ENCODE assay signal across 8 mouse cellular contexts in genomic region chr15:102670281-102670680, GRCm38 (mm10). TPM values are rescaled to one million over a fixed set of nuclear protein-coding genes. Genes with fewer than 3 reads are reported as not detected.
A peak's percentile ranks its signal among the peaks of the same experiment; 100 is the strongest.
DNase-seq lines count a peak whose midpoint lies in the region; ATAC-seq and TF ChIP-seq lines count a peak whose summit lies in the region.

No protein-coding gene starts in this region.

- in situ Hi-C loops in Patski (cut with MboI; ENCODE audit: low pct_unique_long_range_greater_than_20kb): no loop called here

- peak overlapping the region; percentile 97 for H3K9ac ChIP-seq in forebrain, embryonic 14.5 days (ENCODE audit: low read length)
- H3K9ac ChIP-seq in neural tube, embryonic 12.5 days: peak overlapping the region; percentile 94

- peak overlapping the region; percentile 100 for H3K27ac ChIP-seq in layer of hippocampus, adult 2 months
- peak overlapping the region; percentile 90 for H3K27ac ChIP-seq in forebrain, embryonic 14.5 days (ENCODE audit: low read depth, low read length)
- peak overlapping the region; percentile 100 for H3K27ac ChIP-seq in limb, embryonic 10.5 days
- H3K27ac ChIP-seq in neural tube, embryonic 12.5 days: peak overlapping the region; percentile 80; the same call in 1 of the 2 replicates

- POLR2A ChIA-PET in Patski (lab: Charles Lee): interaction anchor here (2.1 kb wide), 1 partner anchor 47 kb away, joined by 4 read pairs; no protein-coding TSS in a partner anchor

- CTCF ChIA-PET in Patski (lab: Charles Lee): interaction anchor here (0.7 to 2.4 kb wide), 8 partner anchors 13 to 508 kb away, joined by 3 to 9 read pairs (median 4); no protein-coding TSS in a partner anchor

- no peak for DNase-seq in layer of hippocampus, adult 2 months (ENCODE audit: low spot score in 2 of 2)
- no peak for DNase-seq in layer of hippocampus, adult 11-12 months (ENCODE audit: low spot score)
- peak; percentile 2 for DNase-seq in Patski (ENCODE audit: low read depth, low spot score)
- no peak for DNase-seq in forebrain, embryonic 14.5 days (ENCODE audit: low spot score)
- no peak for DNase-seq in limb, embryonic 10.5 days (ENCODE audit: low spot score)
- no peak for DNase-seq in layer of hippocampus, postnatal 36 days

- WGBS in forebrain, embryonic 14.5 days: 10% methylated on average over 6 of the region's 6 CpGs
- WGBS in limb, embryonic 10.5 days: 19% methylated on average over 6 of the region's 6 CpGs
- 10% methylated on average over 6 of the region's 6 CpGs for WGBS in neural tube, embryonic 12.5 days

- peak overlapping the region; percentile 96 for H3K4me2 ChIP-seq in forebrain, embryonic 14.5 days (ENCODE audit: low read length)
- peak overlapping the region; percentile 67 for H3K4me2 ChIP-seq in neural tube, embryonic 12.5 days (replicated peaks)

- H3K4me1 ChIP-seq in forebrain, embryonic 14.5 days (ENCODE audit: control insufficient read depth, insufficient read depth, low read length): peaks cover 22% of the 10 kb centered on the region
- H3K4me1 ChIP-seq in limb, embryonic 10.5 days: peaks cover 49% of the 10 kb centered on the region
- H3K4me1 ChIP-seq in neural tube, embryonic 12.5 days: peaks cover 33% of the 10 kb centered on the region

- H3K36me3 ChIP-seq in forebrain, embryonic 14.5 days (ENCODE audit: control insufficient read depth, insufficient read depth, low read length): peaks cover 28% of the 10 kb centered on the region
- peaks cover 41% of the 10 kb centered on the region for H3K36me3 ChIP-seq in limb, embryonic 10.5 days
- peaks cover 22% of the 10 kb centered on the region for H3K36me3 ChIP-seq in neural tube, embryonic 12.5 days

- no peak for TF ChIP-seq CTCF in layer of hippocampus, adult 2 months (conservative IDR thresholded peaks at IDR 0.05)
- no peak for TF ChIP-seq CTCF in Patski (IDR thresholded peaks at IDR 0.05)

- no peaks in the 10 kb centered on the region for H3K9me3 ChIP-seq in forebrain, embryonic 14.5 days (replicated peaks; ENCODE audit: control insufficient read depth, low read length)
- H3K9me3 ChIP-seq in limb, embryonic 10.5 days (replicated peaks): no peaks in the 10 kb centered on the region
- H3K9me3 ChIP-seq in neural tube, embryonic 12.5 days: no peaks in the 10 kb centered on the region

- no peaks in the 10 kb centered on the region for H3K27me3 ChIP-seq in Patski
- no peaks in the 10 kb centered on the region for H3K27me3 ChIP-seq in forebrain, embryonic 14.5 days (replicated peaks; ENCODE audit: control insufficient read depth, insufficient read depth, low read length)
- no peaks in the 10 kb centered on the region for H3K27me3 ChIP-seq in limb, embryonic 10.5 days (ENCODE audit: low read depth, poor library complexity, severe bottlenecking)
- no peaks in the 10 kb centered on the region for H3K27me3 ChIP-seq in neural tube, embryonic 12.5 days (replicated peaks)

- H3K4me3 ChIP-seq in layer of hippocampus, adult 2 months: peak overlapping the region; percentile 94
- peak overlapping the region; percentile 82 for H3K4me3 ChIP-seq in forebrain, embryonic 14.5 days (ENCODE audit: low read depth, low read length)
- H3K4me3 ChIP-seq in limb, embryonic 10.5 days: peak overlapping the region; percentile 87
- H3K4me3 ChIP-seq in neural tube, embryonic 12.5 days: peak overlapping the region; percentile 75

- ATAC-seq in Patski: no peak
- ATAC-seq in forebrain, embryonic 14.5 days: no peak
- ATAC-seq in neural tube, embryonic 12.5 days (ENCODE audit: low FRiP score, low read depth): no peak
- no peak for ATAC-seq in monocyte, adult 5-6 weeks (replicated peaks; ENCODE audit: insufficient number of reproducible peaks, low FRiP score, low TSS enrichment, poor library complexity, severe bottlenecking)

RNA-seq across cellular contexts. Expression of gene Atp5g2, which starts 1.9 kb away (rescaled TPM):
- 10 to 100 TPM; 11.0 to 11.5 TPM for total RNA-seq in layer of hippocampus, adult 2 months (2021)
- 24.7 TPM for polyA plus RNA-seq in Patski (2021)
- polyA plus RNA-seq in forebrain, embryonic 14.5 days (2014; fragmentation: Nextera tagmentation; extraction: Ambion mirVana): 62.4 and 88.3 TPM in 2 replicates
- 61.8 and 74.3 TPM in 2 replicates for polyA plus RNA-seq in limb, embryonic 10.5 days (2016; fragmentation: Nextera tagmentation; extraction: Ambion mirVana)
- polyA plus RNA-seq in neural tube, embryonic 12.5 days (2016; fragmentation: Nextera tagmentation; extraction: Ambion mirVana): 61.1 and 62.7 TPM in 2 replicates
- total RNA-seq in monocyte, adult 5-6 weeks (2017): 6.6 to 11.6 TPM (median 11.3 TPM) in 3 replicates
- 10 to 100 TPM; 10.6 to 17.2 TPM for total RNA-seq in layer of hippocampus, postnatal 36 days (2021)

RNA-seq across cellular contexts. Expression of gene Atf7, which starts 45.0 kb away (rescaled TPM):
- total RNA-seq in layer of hippocampus, adult 2 months (2021): 10 to 100 TPM; 45.5 to 46.4 TPM
- polyA plus RNA-seq in Patski (2021): 39.9 TPM
- 12.6 and 15.4 TPM in 2 replicates for polyA plus RNA-seq in forebrain, embryonic 14.5 days (2014; fragmentation: Nextera tagmentation; extraction: Ambion mirVana)
- 22.2 and 27.0 TPM in 2 replicates for polyA plus RNA-seq in limb, embryonic 10.5 days (2016; fragmentation: Nextera tagmentation; extraction: Ambion mirVana)
- 22.0 and 23.9 TPM in 2 replicates for polyA plus RNA-seq in neural tube, embryonic 12.5 days (2016; fragmentation: Nextera tagmentation; extraction: Ambion mirVana)
- total RNA-seq in monocyte, adult 5-6 weeks (2017): 26.9 to 70.4 TPM (median 29.2 TPM) in 3 replicates
- 10 to 100 TPM; 40.4 to 45.0 TPM for total RNA-seq in layer of hippocampus, postnatal 36 days (2021)

RNA-seq across cellular contexts. Expression of gene Gm28047, which starts 45.4 kb away (rescaled TPM):
- not detected for total RNA-seq in layer of hippocampus, adult 2 months (2021)
- not detected for polyA plus RNA-seq in Patski (2021)
- not detected in 2 replicates for polyA plus RNA-seq in forebrain, embryonic 14.5 days (2014; fragmentation: Nextera tagmentation; extraction: Ambion mirVana)
- 0.31 TPM in 1 of 2 replicates, not detected in the other for polyA plus RNA-seq in limb, embryonic 10.5 days (2016; fragmentation: Nextera tagmentation; extraction: Ambion mirVana)
- not detected in 2 replicates for polyA plus RNA-seq in neural tube, embryonic 12.5 days (2016; fragmentation: Nextera tagmentation; extraction: Ambion mirVana)
- not detected in 3 replicates for total RNA-seq in monocyte, adult 5-6 weeks (2017)
- total RNA-seq in layer of hippocampus, postnatal 36 days (2021): 1 to 10 TPM in 1 of 2 experiments, not detected in 1; 3.1 TPM

RNA-seq across cellular contexts. Expression of gene Calcoco1, which starts 51.7 kb away (rescaled TPM):
- total RNA-seq in layer of hippocampus, adult 2 months (2021): 10 to 100 TPM; 95.4 to 96.9 TPM
- polyA plus RNA-seq in Patski (2021): 154 TPM
- 48.2 and 61.2 TPM in 2 replicates for polyA plus RNA-seq in forebrain, embryonic 14.5 days (2014; fragmentation: Nextera tagmentation; extraction: Ambion mirVana)
- 26.3 and 33.5 TPM in 2 replicates for polyA plus RNA-seq in limb, embryonic 10.5 days (2016; fragmentation: Nextera tagmentation; extraction: Ambion mirVana)
- 39.1 and 47.3 TPM in 2 replicates for polyA plus RNA-seq in neural tube, embryonic 12.5 days (2016; fragmentation: Nextera tagmentation; extraction: Ambion mirVana)
- 34.7 to 46.4 TPM (median 44.7 TPM) in 3 replicates for total RNA-seq in monocyte, adult 5-6 weeks (2017)
- 10 to 100 TPM; 86.7 to 89.8 TPM for total RNA-seq in layer of hippocampus, postnatal 36 days (2021)
